In genomic region chr16:45742615-45743476, GRCm38 (mm10) we compare ENCODE assay signal across 8 mouse cellular contexts. TPM values are rescaled to one million over a fixed set of nuclear protein-coding genes. Genes with fewer than 3 reads are reported as not detected.
DNase-seq lines count a peak whose midpoint lies in the region; ATAC-seq lines count a peak whose summit lies in the region.

TSS of gene Abhd10 (minus strand) at chr16:45742955.

- peak within 1 kb of the TSS; percentile 86 for H3K4me3 ChIP-seq in heart, embryonic 12.5 days
- H3K4me3 ChIP-seq in liver, embryonic 12.5 days: peak within 1 kb of the TSS; percentile 79
- peak within 1 kb of the TSS; percentile 63 for H3K4me3 ChIP-seq in stomach, embryonic 15.5 days (replicated peaks)

- WGBS in heart, embryonic 12.5 days: under 1% methylated on average over 51 of the region's 51 CpGs
- 2% methylated on average over 37 of the region's 51 CpGs for WGBS in liver, embryonic 12.5 days (ENCODE audit: insufficient replicate concordance)
- WGBS in stomach, embryonic 15.5 days: under 1% methylated on average over 51 of the region's 51 CpGs

- peak within 1 kb of the TSS; percentile 65 for H3K4me2 ChIP-seq in heart, embryonic 12.5 days
- peak within 1 kb of the TSS; percentile 78 for H3K4me2 ChIP-seq in liver, embryonic 12.5 days
- peak within 1 kb of the TSS; percentile 57 for H3K4me2 ChIP-seq in stomach, embryonic 15.5 days

- H3K4me1 ChIP-seq in heart, embryonic 12.5 days (replicated peaks): peaks cover 6% of the 10 kb centered on the region; the same call in 1 of the 2 replicates
- peaks cover 22% of the 10 kb centered on the region for H3K4me1 ChIP-seq in liver, embryonic 12.5 days
- H3K4me1 ChIP-seq in stomach, embryonic 15.5 days: peaks cover 7% of the 10 kb centered on the region

- peak; percentile 96 for DNase-seq in CD4-positive helper T cell, adult 2 months (ENCODE audit: low read depth, low spot score)
- peak; percentile 91 for DNase-seq in brain, embryonic 18.5 days (ENCODE audit: low read depth, low spot score)
- peak; percentile 98 for DNase-seq in kidney, postnatal 10 days
- peak; percentile 93 to 94 for DNase-seq in natural killer cell, adult 2 months (ENCODE audit: low spot score in 2 of 2)

- no peaks in the 10 kb centered on the region for H3K9me3 ChIP-seq in heart, embryonic 12.5 days (replicated peaks)
- no peaks in the 10 kb centered on the region for H3K9me3 ChIP-seq in liver, embryonic 12.5 days (replicated peaks)
- H3K9me3 ChIP-seq in stomach, embryonic 15.5 days: no peaks in the 10 kb centered on the region

- no peaks in the 10 kb centered on the region for H3K27me3 ChIP-seq in heart, embryonic 12.5 days (replicated peaks)
- no peaks in the 10 kb centered on the region for H3K27me3 ChIP-seq in liver, embryonic 12.5 days (replicated peaks)
- no peaks in the 10 kb centered on the region for H3K27me3 ChIP-seq in stomach, embryonic 15.5 days (replicated peaks)

- H3K36me3 ChIP-seq in heart, embryonic 12.5 days: peaks cover 18% of the 10 kb centered on the region
- peaks cover 19% of the 10 kb centered on the region for H3K36me3 ChIP-seq in liver, embryonic 12.5 days
- H3K36me3 ChIP-seq in stomach, embryonic 15.5 days: no peaks in the 10 kb centered on the region

- peak within 1 kb of the TSS; percentile 91 for H3K9ac ChIP-seq in heart, embryonic 12.5 days
- H3K9ac ChIP-seq in liver, embryonic 12.5 days: peak within 1 kb of the TSS; percentile 89
- H3K9ac ChIP-seq in stomach, embryonic 15.5 days: peak within 1 kb of the TSS; percentile 85

- peak; percentile 92 for ATAC-seq in erythroid progenitor cell, adult 5-6 weeks (replicated peaks; ENCODE audit: low FRiP score, poor library complexity, severe bottlenecking)
- peak; percentile 99 for ATAC-seq in heart, embryonic 12.5 days (ENCODE audit: insufficient number of reproducible peaks, low FRiP score)
- ATAC-seq in liver, embryonic 12.5 days: peak; percentile 99
- ATAC-seq in stomach, embryonic 15.5 days (ENCODE audit: insufficient read depth, low FRiP score, low read depth): peak; percentile 99

- peak within 1 kb of the TSS; percentile 96 for H3K27ac ChIP-seq in heart, embryonic 12.5 days (ENCODE audit: poor library complexity, severe bottlenecking)
- H3K27ac ChIP-seq in liver, embryonic 12.5 days: peak within 1 kb of the TSS; percentile 85
- peak within 1 kb of the TSS; percentile 93 for H3K27ac ChIP-seq in stomach, embryonic 15.5 days

RNA-seq across cellular contexts. Expression of gene Abhd10, which starts in this region (rescaled TPM):
- 9.0 and 21.4 TPM in 2 replicates for total RNA-seq in erythroid progenitor cell, adult 5-6 weeks (2015; ENCODE audit: low replicate concordance)
- total RNA-seq in erythroid progenitor cell, adult 5-6 weeks (2017; ENCODE audit: low replicate concordance): 18.5 and 20.4 TPM in 2 replicates
- polyA plus RNA-seq in heart, embryonic 12.5 days (2016; fragmentation: Nextera tagmentation; extraction: Ambion mirVana): 29.1 and 31.1 TPM in 2 replicates
- polyA plus RNA-seq in liver, embryonic 12.5 days (2016; fragmentation: Nextera tagmentation; extraction: Ambion mirVana): 22.7 and 24.3 TPM in 2 replicates
- 29.3 and 31.9 TPM in 2 replicates for polyA plus RNA-seq in stomach, embryonic 15.5 days (2015; fragmentation: Nextera tagmentation; extraction: Ambion mirVana)

Comparison
In these comparisons a context has a peak if more than half of its experiments do, and no peak if none do; other contexts are left out.
1. Peak in every context shown above with its lines: DNase-seq, ATAC-seq, H3K4me3 ChIP-seq and H3K27ac ChIP-seq.